25 mouse cellular contexts compared by ENCODE assay signal in genomic region chr6:31368559-31368958, GRCm38 (mm10). TPM values are rescaled to one million over a fixed set of nuclear protein-coding genes. Genes with fewer than 3 reads are reported as not detected.
DNase-seq lines count a peak whose midpoint lies in the region; ATAC-seq and TF ChIP-seq lines count a peak whose summit lies in the region.
"Had no signal": no experiment of that assay in that cellular context is flagged by ENCODE, and none has a peak within 500 bp of the region (broad histone marks: within the 10 kb centered on the region; RNA-seq: fewer than 3 reads in every experiment).

No protein-coding gene starts in this region.

- no peaks in the 10 kb centered on the region for H3K9me3 ChIP-seq in E14TG2a.4 (ENCODE audit: low read length)
- H3K9me3 ChIP-seq: embryonic facial prominence, embryonic 10.5 days; forebrain, embryonic 15.5 days; heart, embryonic 10.5 days; limb, embryonic 15.5 days; midbrain, embryonic 10.5 days had no signal

- no peak for ATAC-seq in CD4-positive, CD25-positive, alpha-beta regulatory T cell, adult 4 months
- ATAC-seq: activated CD4-positive, CD25-positive, alpha-beta regulatory T cell, adult 4 months; forebrain, embryonic 15.5 days; intestine, embryonic 16.5 days had no signal

- peaks cover 51% of the 10 kb centered on the region for H3K4me1 ChIP-seq in E14TG2a.4 (replicated peaks; ENCODE audit: low read depth, low read length)
- H3K4me1 ChIP-seq: forebrain, embryonic 15.5 days; limb, embryonic 15.5 days had no signal

- no peak overlapping the region for H3K27ac ChIP-seq in left cerebral cortex, adult 2 months
- H3K27ac ChIP-seq: embryonic facial prominence, embryonic 10.5 days; forebrain, embryonic 15.5 days; heart, embryonic 10.5 days; hindbrain, embryonic 14.5 days; limb, embryonic 15.5 days; midbrain, embryonic 10.5 days had no signal

- H3K27me3 ChIP-seq in E14TG2a.4 (ENCODE audit: insufficient read depth, low read length) = peaks cover 3% of the 10 kb centered on the region; the same call in 1 of the 2 replicates
- H3K27me3 ChIP-seq: forebrain, embryonic 15.5 days; limb, embryonic 15.5 days had no signal

- DNase-seq in CD4-positive, CD25-positive, alpha-beta regulatory T cell, adult 2 months (ENCODE audit: low read depth, low spot score) = peak; percentile 5
- no peak for DNase-seq in left cerebral cortex, adult 2 months (ENCODE audit: extremely low spot score in 1 of 2, low spot score in 2 of 2)
- no peak for DNase-seq in left cerebral cortex, postnatal 10 days (ENCODE audit: extremely low spot score in 1 of 2, low spot score in 2 of 2)
- DNase-seq in brain, adult 2 months (ENCODE audit: low read depth, low spot score) = peak; percentile 37
- no peak for DNase-seq in neural tube, embryonic 10.5 days (ENCODE audit: extremely low spot score, low spot score)
- DNase-seq in urinary bladder, postnatal 36 days (ENCODE audit: low spot score in 2 of 2) = no peak
- DNase-seq: adrenal gland, postnatal 10 days; cerebellum, adult 9-11 months; heart, postnatal 4 days; kidney, adult 9 months; kidney, postnatal 36 days; layer of hippocampus, adult 9-11 months; left cerebral cortex, postnatal 4 days; lung, adult 18-20 months; lung, postnatal 10 days had no signal

- TF ChIP-seq CTCF in left cerebral cortex, adult 2 months (IDR thresholded peaks at IDR 0.05) = peak; percentile 28
- peak; percentile 10; the same call in 1 of the 2 replicates for TF ChIP-seq CTCF in E14TG2a.4 (conservative IDR thresholded peaks at IDR 0.05; ENCODE audit: low read length)

- H3K36me3 ChIP-seq in E14TG2a.4 (ENCODE audit: insufficient read depth, low read length) = no peaks in the 10 kb centered on the region
- H3K36me3 ChIP-seq: embryonic facial prominence, embryonic 10.5 days; forebrain, embryonic 15.5 days; heart, embryonic 10.5 days; limb, embryonic 15.5 days; midbrain, embryonic 10.5 days had no signal

- intact Hi-C loops in left cerebral cortex, adult 2 months (cut with DNase I) = no loop called here
- intact Hi-C loops in left cerebral cortex, postnatal 10 days (cut with DNase I) = no loop called here

- no peak overlapping the region for H3K4me3 ChIP-seq in left cerebral cortex, adult 2 months
- H3K4me3 ChIP-seq in E14TG2a.4 (replicated peaks; ENCODE audit: low read length) = no peak overlapping the region
- H3K4me3 ChIP-seq: embryonic facial prominence, embryonic 10.5 days; forebrain, embryonic 15.5 days; heart, embryonic 10.5 days; limb, embryonic 15.5 days; midbrain, embryonic 10.5 days had no signal

RNA-seq across cellular contexts. Expression of gene Mkln1, which starts 30.0 kb away (rescaled TPM):
- 100 to 1,000 TPM; 314 to 377 TPM for polyA plus RNA-seq in CD4-positive, CD25-positive, alpha-beta regulatory T cell, adult 4 months (2017; shearing (Covaris generic))
- 100 to 1,000 TPM; 153 to 165 TPM for total RNA-seq in left cerebral cortex, adult 2 months (2021)
- total RNA-seq in left cerebral cortex, postnatal 10 days (2021) = 100 to 1,000 TPM; 125 to 126 TPM

Comparison
In these comparisons a context has a peak if more than half of its experiments do, and no peak if none do; other contexts are left out.
1. DNase-seq: peak in CD4-positive, CD25-positive, alpha-beta regulatory T cell, adult 2 months (single experiment) and brain, adult 2 months (single experiment); none in left cerebral cortex, adult 2 months (0 of 2), left cerebral cortex, postnatal 10 days (0 of 2), neural tube, embryonic 10.5 days (single experiment) and urinary bladder, postnatal 36 days (0 of 2).